ENCODE assay signal across 18 mouse cellular contexts in the genomic region with DNA sequence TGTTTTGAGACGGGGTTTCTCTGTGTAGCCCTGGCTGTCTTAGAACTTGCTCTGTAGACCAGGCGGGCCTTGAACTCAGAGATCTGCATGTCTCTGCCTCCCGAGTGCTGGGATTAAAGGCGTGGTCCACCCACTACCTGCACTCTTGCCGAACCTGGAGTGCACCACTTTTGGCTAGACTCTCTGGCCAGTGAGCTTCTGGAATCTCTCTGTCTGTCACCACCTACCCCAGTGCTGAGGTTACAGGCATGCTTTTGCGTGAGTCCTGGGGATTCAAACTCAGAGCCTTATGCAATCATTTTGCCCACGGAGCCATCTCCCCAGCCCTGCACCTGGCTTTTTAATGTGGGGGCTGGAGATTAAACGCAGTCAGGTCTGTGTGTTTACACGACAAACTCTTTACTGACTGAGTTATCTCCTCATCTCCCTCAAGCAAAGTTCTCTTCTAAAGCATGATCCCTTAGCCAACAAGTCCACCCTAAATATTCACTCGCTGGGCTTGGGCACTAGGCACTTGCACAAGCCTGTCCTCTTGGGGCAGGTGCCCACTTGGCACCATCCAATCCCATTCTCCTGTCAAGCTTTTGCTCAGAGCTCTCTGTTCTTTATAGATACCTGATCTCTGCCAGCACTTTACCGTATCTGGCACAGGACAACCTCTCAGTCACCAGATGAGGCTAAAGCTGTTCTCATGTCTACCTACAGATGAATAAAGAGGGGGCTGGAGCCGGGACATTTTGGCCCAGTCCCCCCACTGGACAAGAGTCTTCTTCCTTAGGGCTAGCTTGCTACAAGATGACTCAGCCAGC. TPM values are rescaled to one million over a fixed set of nuclear protein-coding genes. Genes with fewer than 3 reads are reported as not detected.
DNase-seq lines count a peak whose midpoint lies in the region; ATAC-seq lines count a peak whose summit lies in the region.
"Had no signal": no experiment of that assay in that cellular context is flagged by ENCODE, and none has a peak within 500 bp of the region (broad histone marks: within the 10 kb centered on the region; RNA-seq: fewer than 3 reads in every experiment).

No protein-coding gene starts in this region.

- H3K27ac ChIP-seq in limb, embryonic 13.5 days: no peak overlapping the region
- H3K27ac ChIP-seq in hindbrain, embryonic 13.5 days: no peak overlapping the region
- H3K27ac ChIP-seq: forebrain, embryonic 10.5 days; hindbrain, embryonic 14.5 days; intestine, embryonic 15.5 days had no signal

- ATAC-seq in limb, embryonic 13.5 days (ENCODE audit: low FRiP score, low read depth): no peak
- ATAC-seq in hindbrain, embryonic 13.5 days (ENCODE audit: low FRiP score): no peak
- ATAC-seq: forebrain, embryonic 14.5 days; intestine, embryonic 15.5 days had no signal

- no peak overlapping the region for H3K9ac ChIP-seq in limb, embryonic 13.5 days
- H3K9ac ChIP-seq in hindbrain, embryonic 13.5 days: no peak overlapping the region
- H3K9ac ChIP-seq: hindbrain, embryonic 14.5 days; intestine, embryonic 15.5 days had no signal

- no peaks in the 10 kb centered on the region for H3K9me3 ChIP-seq in limb, embryonic 13.5 days
- H3K9me3 ChIP-seq in hindbrain, embryonic 13.5 days: no peaks in the 10 kb centered on the region
- H3K9me3 ChIP-seq: forebrain, embryonic 10.5 days; intestine, embryonic 15.5 days had no signal

- DNase-seq in heart, adult 11 months: peak; percentile 94
- no peak for DNase-seq in heart, postnatal 25 days (ENCODE audit: low spot score)
- DNase-seq in thymus, postnatal 25 days: peak; percentile 36
- no peak for DNase-seq in thymus, adult 18-20 months
- DNase-seq in retina, embryonic 14.5 days (ENCODE audit: low spot score): no peak
- DNase-seq: adrenal gland, adult 8-10 months; adrenal gland, postnatal 36 days; cerebellum, adult 11 months; cerebellum, adult 8-10 months; embryo, embryonic 11 days; gastrocnemius, postnatal 36 days had no signal

- H3K4me2 ChIP-seq in limb, embryonic 13.5 days (replicated peaks): 0 out of 2 replicates have a peak overlapping the region, but pooled peaks have one; percentile 88
- no peak overlapping the region for H3K4me2 ChIP-seq in hindbrain, embryonic 13.5 days
- H3K4me2 ChIP-seq: hindbrain, embryonic 14.5 days; intestine, embryonic 15.5 days had no signal

- no peaks in the 10 kb centered on the region for H3K27me3 ChIP-seq in limb, embryonic 13.5 days
- H3K27me3 ChIP-seq in hindbrain, embryonic 13.5 days: peaks cover 33% of the 10 kb centered on the region
- H3K27me3 ChIP-seq: intestine, embryonic 15.5 days had no signal

- peaks cover 89% of the 10 kb centered on the region for H3K4me1 ChIP-seq in limb, embryonic 13.5 days
- H3K4me1 ChIP-seq in hindbrain, embryonic 13.5 days (replicated peaks): peaks cover 51% of the 10 kb centered on the region

- H3K36me3 ChIP-seq in limb, embryonic 13.5 days: peaks cover 28% of the 10 kb centered on the region
- no peaks in the 10 kb centered on the region for H3K36me3 ChIP-seq in hindbrain, embryonic 13.5 days
- H3K36me3 ChIP-seq: intestine, embryonic 15.5 days had no signal

- no peak overlapping the region for H3K4me3 ChIP-seq in limb, embryonic 13.5 days
- H3K4me3 ChIP-seq in hindbrain, embryonic 13.5 days: no peak overlapping the region
- H3K4me3 ChIP-seq: forebrain, embryonic 10.5 days; intestine, embryonic 15.5 days had no signal

- intact Hi-C loops in heart, postnatal 25 days (cut with DNase I): loop anchor here (2.0 kb wide), 1 partner anchor 37 kb away; the partner anchor contains the start of gene Slc22a4

- WGBS in limb, embryonic 13.5 days: 88% methylated on average over 12 of the region's 12 CpGs
- WGBS in hindbrain, embryonic 13.5 days: 94% methylated on average over 12 of the region's 12 CpGs

RNA-seq across cellular contexts. Expression of gene Pdlim4, which starts 3.5 kb away (rescaled TPM):
- total RNA-seq in heart, postnatal 25 days (2021): 10 to 100 TPM; 34.4 to 42.1 TPM
- 162 and 169 TPM in 2 replicates for polyA plus RNA-seq in limb, embryonic 13.5 days (2015; fragmentation: Nextera tagmentation; extraction: Ambion mirVana)
- polyA plus RNA-seq in hindbrain, embryonic 13.5 days (2015; fragmentation: Nextera tagmentation; extraction: Ambion mirVana): 30.9 and 31.1 TPM in 2 replicates
- total RNA-seq: hematopoietic stem cell, adult 5-6 weeks had no signal

RNA-seq across cellular contexts. Expression of gene P4ha2, which starts 34.6 kb away (rescaled TPM):
- 10 to 100 TPM; 56.6 to 61.7 TPM for total RNA-seq in heart, postnatal 25 days (2021)
- 81.3 and 84.9 TPM in 2 replicates for polyA plus RNA-seq in limb, embryonic 13.5 days (2015; fragmentation: Nextera tagmentation; extraction: Ambion mirVana)
- 10.9 and 11.3 TPM in 2 replicates for polyA plus RNA-seq in hindbrain, embryonic 13.5 days (2015; fragmentation: Nextera tagmentation; extraction: Ambion mirVana)
- total RNA-seq: hematopoietic stem cell, adult 5-6 weeks had no signal

RNA-seq across cellular contexts. Expression of gene Slc22a4, which starts 37.4 kb away (rescaled TPM):
- total RNA-seq in heart, postnatal 25 days (2021): 1 to 10 TPM; 5.0 to 5.7 TPM
- 1.6 TPM in 2 replicates for polyA plus RNA-seq in limb, embryonic 13.5 days (2015; fragmentation: Nextera tagmentation; extraction: Ambion mirVana)
- polyA plus RNA-seq in hindbrain, embryonic 13.5 days (2015; fragmentation: Nextera tagmentation; extraction: Ambion mirVana): 1.8 and 2.1 TPM in 2 replicates

Comparison
In these comparisons a context has a peak if more than half of its experiments do, and no peak if none do; other contexts are left out.
1. DNase-seq: peak in heart, adult 11 months (single experiment) and thymus, postnatal 25 days (single experiment); none in heart, postnatal 25 days (single experiment), thymus, adult 18-20 months (0 of 2) and retina, embryonic 14.5 days (single experiment).